Mouse (Mus musculus): ENCODE results near the gene Il17ra. TPM values are rescaled to one million over a fixed set of nuclear protein-coding genes. Genes with fewer than 3 reads are reported as not detected.

Il17ra gene
- polyA plus RNA-seq, 1 experiment from 2014 or later = 4.6 TPM

DNA sequence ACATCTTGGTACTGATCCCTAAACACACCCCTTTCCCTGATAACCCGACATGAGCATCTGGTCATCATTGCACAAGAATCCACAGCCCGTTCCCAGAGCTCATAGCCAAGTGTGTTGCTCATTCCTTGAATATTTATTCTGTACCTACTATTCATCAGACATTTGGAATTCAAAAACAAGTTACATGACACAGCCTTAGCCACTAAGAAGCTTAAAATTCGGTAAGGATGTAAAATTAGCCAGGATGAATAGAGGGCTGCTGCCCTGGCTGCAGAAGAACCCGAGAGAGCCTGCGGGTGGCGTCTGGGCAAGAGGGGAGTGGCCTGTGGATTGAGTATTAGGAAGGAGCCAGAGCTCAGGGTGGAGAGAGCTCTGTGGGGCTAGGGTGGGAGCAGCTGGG is 19.7 kb downstream of the Il17ra start:
- peaks cover 7% of the 10 kb centered on the region; the same call in 1 of the 2 replicates for H3K36me3 ChIP-seq (ENCODE audit: insufficient read depth, low read length)
- H3K27ac ChIP-seq (ENCODE audit: low read length) = no peak overlapping the region
- no peaks in the 10 kb centered on the region for H3K9me3 ChIP-seq (ENCODE audit: low read length)
- peaks cover 6% of the 10 kb centered on the region; the same call in 1 of the 2 replicates for H3K4me1 ChIP-seq (ENCODE audit: insufficient read depth, low read length)
- no peak for ATAC-seq (ENCODE audit: low FRiP score, low TSS enrichment)
- peak overlapping the region; percentile 17; the same call in 1 of the 2 replicates for H3K4me2 ChIP-seq (replicated peaks; ENCODE audit: low read depth, low read length)
- no peaks in the 10 kb centered on the region for H3K27me3 ChIP-seq (ENCODE audit: insufficient read depth, low read length)
- no peak overlapping the region for H3K4me3 ChIP-seq (ENCODE audit: low read length)
- whole genome bisulfite sequencing = 43% methylated on average over 6 of the region's 6 CpGs
- H3K9ac ChIP-seq (replicated peaks; ENCODE audit: low read length) = no peak overlapping the region

DNA sequence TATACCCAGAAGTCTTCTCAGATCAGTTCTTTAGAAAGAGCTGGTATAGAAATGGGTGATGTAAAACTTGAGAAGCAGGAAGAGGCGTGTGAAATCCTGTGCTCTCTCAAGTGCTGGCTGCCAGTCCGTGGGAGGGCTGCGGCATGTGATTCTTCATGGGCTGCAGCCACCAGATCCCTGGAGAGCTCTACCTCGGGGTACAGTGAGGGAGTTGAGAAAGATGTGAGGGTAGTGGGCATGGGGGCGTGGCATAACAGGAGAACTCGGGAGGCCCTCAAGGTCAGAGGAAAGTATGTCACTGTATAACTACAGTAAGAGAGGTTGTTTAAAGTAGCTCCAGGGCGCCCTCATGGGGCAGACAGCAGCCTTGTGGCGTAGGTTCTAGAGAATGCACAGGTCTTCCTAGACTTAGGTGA is 20.2 kb downstream of the Il17ra start:
- H3K4me1 ChIP-seq (ENCODE audit: insufficient read depth, low read length) = peaks cover 6% of the 10 kb centered on the region; the same call in 1 of the 2 replicates
- H3K9me3 ChIP-seq (ENCODE audit: low read length) = no peaks in the 10 kb centered on the region
- H3K9ac ChIP-seq (replicated peaks; ENCODE audit: low read length) = no peak overlapping the region
- WGBS = 24% methylated on average over 8 of the region's 8 CpGs
- peak overlapping the region; percentile 17; the same call in 1 of the 2 replicates for H3K4me2 ChIP-seq (replicated peaks; ENCODE audit: low read depth, low read length)
- H3K4me3 ChIP-seq (ENCODE audit: low read length) = no peak overlapping the region
- no peak overlapping the region for H3K27ac ChIP-seq (ENCODE audit: low read length)
- no peaks in the 10 kb centered on the region for H3K27me3 ChIP-seq (ENCODE audit: insufficient read depth, low read length)
- peak; percentile 76 for ATAC-seq (ENCODE audit: low FRiP score, low TSS enrichment)
- H3K36me3 ChIP-seq (ENCODE audit: insufficient read depth, low read length) = peaks cover 7% of the 10 kb centered on the region; the same call in 1 of the 2 replicates

- no peak overlapping the region for H3K9ac ChIP-seq (replicated peaks; ENCODE audit: low read length)
Measured at GRCm38 (mm10) chr6:120485038-120485437, 22.0 kb downstream of the Il17ra start.

GRCm38 (mm10) chr6:120486051-120486510 is 23.0 kb downstream of the Il17ra start:
- no peak for ATAC-seq (ENCODE audit: low FRiP score, low TSS enrichment)
- H3K4me2 ChIP-seq (replicated peaks; ENCODE audit: low read depth, low read length) = no peak overlapping the region
- peaks cover 3% of the 10 kb centered on the region; the same call in 1 of the 2 replicates for H3K27me3 ChIP-seq (ENCODE audit: insufficient read depth, low read length)
- no peak overlapping the region for H3K27ac ChIP-seq (ENCODE audit: low read length)
- H3K9ac ChIP-seq (replicated peaks; ENCODE audit: low read length) = no peak overlapping the region
- no peak overlapping the region for H3K4me3 ChIP-seq (ENCODE audit: low read length)
- 62% methylated on average over 8 of the region's 8 CpGs for WGBS
- H3K9me3 ChIP-seq (ENCODE audit: low read length) = no peaks in the 10 kb centered on the region
- H3K4me1 ChIP-seq (ENCODE audit: insufficient read depth, low read length) = peaks cover 6% of the 10 kb centered on the region; the same call in 1 of the 2 replicates
- H3K36me3 ChIP-seq (ENCODE audit: insufficient read depth, low read length) = peaks cover 7% of the 10 kb centered on the region; the same call in 1 of the 2 replicates

More at GRCm38 (mm10) chr6:120485038-120485437, 22.0 kb downstream of the Il17ra start:
- peaks cover 7% of the 10 kb centered on the region; the same call in 1 of the 2 replicates for H3K36me3 ChIP-seq (ENCODE audit: insufficient read depth, low read length)
- H3K9me3 ChIP-seq (ENCODE audit: low read length) = no peaks in the 10 kb centered on the region
- no peak overlapping the region for H3K4me3 ChIP-seq (ENCODE audit: low read length)
- WGBS = 74% methylated on average over 3 of the region's 3 CpGs
- peaks cover 6% of the 10 kb centered on the region; the same call in 1 of the 2 replicates for H3K4me1 ChIP-seq (ENCODE audit: insufficient read depth, low read length)
- no peaks in the 10 kb centered on the region for H3K27me3 ChIP-seq (ENCODE audit: insufficient read depth, low read length)
- no peak for ATAC-seq (ENCODE audit: low FRiP score, low TSS enrichment)
- H3K27ac ChIP-seq (ENCODE audit: low read length) = no peak overlapping the region
- no peak overlapping the region for H3K4me2 ChIP-seq (replicated peaks; ENCODE audit: low read depth, low read length)

DNA sequence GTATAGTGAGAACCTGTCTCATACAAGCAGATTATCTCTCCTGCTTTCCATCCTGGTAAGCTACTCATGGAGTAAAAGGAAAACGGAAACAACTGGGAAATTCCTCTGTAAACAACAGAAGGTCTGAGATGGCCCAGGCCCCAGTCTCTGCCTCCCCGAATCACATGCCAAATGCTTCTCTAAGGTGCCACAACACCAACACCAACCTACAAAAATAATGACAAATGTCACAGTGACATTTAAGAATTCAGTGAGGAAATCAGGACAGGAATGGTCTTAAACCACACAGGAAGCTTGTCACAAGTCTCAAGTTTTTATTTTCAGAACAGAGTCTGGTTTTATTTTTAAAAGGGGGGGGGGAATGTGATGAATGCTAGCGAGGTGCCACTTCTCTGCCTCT is 25.6 kb downstream of the Il17ra start:
- Histone ChIP-seq H3K4me3 (ENCODE audit: low read length) (no peak overlapping the region), H3K36me3 (ENCODE audit: insufficient read depth, low read length) (no peaks in the 10 kb centered on the region), H3K4me1 (ENCODE audit: insufficient read depth, low read length) (peaks cover 15% of the 10 kb centered on the region), H3K27me3 (ENCODE audit: insufficient read depth, low read length) (peaks cover 25% of the 10 kb centered on the region), H3K9ac (replicated peaks; ENCODE audit: low read length) (no peak overlapping the region), H3K9me3 (ENCODE audit: low read length) (no peaks in the 10 kb centered on the region), H3K27ac (ENCODE audit: low read length) (no peak overlapping the region), H3K4me2 (replicated peaks; ENCODE audit: low read depth, low read length) (no peak overlapping the region)
- WGBS = 53% methylated on average over 3 of the region's 3 CpGs
- ATAC-seq (ENCODE audit: low FRiP score, low TSS enrichment) = no peak

- Histone ChIP-seq H3K27ac (ENCODE audit: low read length) (no peak overlapping the region), H3K9ac (replicated peaks; ENCODE audit: low read length) (no peak overlapping the region), H3K4me2 (replicated peaks; ENCODE audit: low read depth, low read length) (no peak overlapping the region), H3K36me3 (ENCODE audit: insufficient read depth, low read length) (no peaks in the 10 kb centered on the region), H3K27me3 (ENCODE audit: insufficient read depth, low read length) (peaks cover 25% of the 10 kb centered on the region), H3K9me3 (ENCODE audit: low read length) (no peaks in the 10 kb centered on the region), H3K4me1 (ENCODE audit: insufficient read depth, low read length) (peaks cover 18% of the 10 kb centered on the region), H3K4me3 (ENCODE audit: low read length) (no peak overlapping the region)
- WGBS = 51% methylated on average over 2 of the region's 2 CpGs
- no peak for ATAC-seq (ENCODE audit: low FRiP score, low TSS enrichment)
Measured at GRCm38 (mm10) chr6:120489461-120489860, 26.4 kb downstream of the Il17ra start.

DNA sequence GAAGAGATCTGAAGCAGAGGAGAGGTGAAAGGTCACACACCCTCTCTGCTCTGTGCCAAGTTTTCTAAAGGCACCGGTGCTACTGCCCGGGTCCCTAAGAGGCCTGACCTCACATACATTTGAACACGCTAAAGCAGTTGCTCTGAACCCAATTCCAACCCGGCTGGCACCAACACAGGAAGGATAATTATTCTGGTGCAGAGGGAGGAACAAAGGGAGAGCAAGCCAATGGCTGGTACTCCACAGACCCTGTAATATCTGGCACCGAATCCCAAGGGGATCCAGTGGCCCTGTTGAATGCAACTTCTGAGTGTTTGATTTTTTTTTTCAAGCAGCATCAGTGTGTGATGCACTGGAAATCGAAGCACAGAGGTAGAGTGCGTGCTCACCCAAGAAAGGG is 28.0 kb downstream of the Il17ra start:
- H3K27me3 ChIP-seq (ENCODE audit: insufficient read depth, low read length) = peaks cover 25% of the 10 kb centered on the region
- peaks cover 19% of the 10 kb centered on the region for H3K4me1 ChIP-seq (ENCODE audit: insufficient read depth, low read length)
- no peak overlapping the region for H3K4me2 ChIP-seq (replicated peaks; ENCODE audit: low read depth, low read length)
- H3K27ac ChIP-seq (ENCODE audit: low read length) = no peak overlapping the region
- ATAC-seq (ENCODE audit: low FRiP score, low TSS enrichment) = no peak
- H3K36me3 ChIP-seq (ENCODE audit: insufficient read depth, low read length) = no peaks in the 10 kb centered on the region
- WGBS = 65% methylated on average over 7 of the region's 7 CpGs
- no peak overlapping the region for H3K4me3 ChIP-seq (ENCODE audit: low read length)
- no peaks in the 10 kb centered on the region for H3K9me3 ChIP-seq (ENCODE audit: low read length)
- H3K9ac ChIP-seq (replicated peaks; ENCODE audit: low read length) = no peak overlapping the region

DNA sequence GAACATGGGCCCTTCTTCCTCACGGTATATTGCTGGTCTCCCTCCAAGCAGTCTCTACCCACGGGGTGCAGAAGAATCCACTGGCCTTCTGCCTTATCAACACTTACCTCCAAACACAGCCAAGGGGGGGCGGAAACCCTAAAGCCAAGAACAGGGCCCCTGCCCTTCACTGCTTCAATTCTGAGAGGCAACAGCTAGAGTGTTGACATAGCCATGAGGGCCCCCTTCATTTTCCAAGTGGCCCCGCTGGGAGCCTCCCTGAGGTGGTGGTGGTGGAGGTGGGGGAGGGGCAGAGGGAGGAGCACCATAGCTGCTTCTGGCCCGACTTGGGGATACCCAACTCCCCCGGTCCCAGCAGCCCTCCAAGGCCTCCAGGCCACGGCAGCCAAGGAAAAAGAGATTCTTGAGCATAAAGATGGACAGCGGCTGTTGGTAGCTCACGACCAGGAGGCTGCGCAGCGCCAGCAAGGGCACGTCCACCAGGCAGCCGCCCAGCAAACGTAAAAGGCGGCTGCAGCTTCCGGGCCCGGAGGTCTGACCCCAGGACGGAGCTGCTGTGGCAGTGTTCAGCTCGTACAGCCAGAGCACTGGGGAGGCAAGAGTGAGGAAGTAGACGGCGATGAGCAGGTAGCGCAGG is 28.9 kb downstream of the Il17ra start:
- peak overlapping the region; percentile 68 for H3K4me3 ChIP-seq (ENCODE audit: low read length)
- ATAC-seq (ENCODE audit: low FRiP score, low TSS enrichment) = no peak; the same call in 1 of the 2 replicates
- H3K4me2 ChIP-seq (replicated peaks; ENCODE audit: low read depth, low read length) = peak overlapping the region; percentile 100
- no peak overlapping the region for H3K9ac ChIP-seq (replicated peaks; ENCODE audit: low read length)
- WGBS = 13% methylated on average over 22 of the region's 22 CpGs
- no peaks in the 10 kb centered on the region for H3K9me3 ChIP-seq (ENCODE audit: low read length)
- no peak overlapping the region for H3K27ac ChIP-seq (ENCODE audit: low read length)
- H3K36me3 ChIP-seq (ENCODE audit: insufficient read depth, low read length) = no peaks in the 10 kb centered on the region
- H3K27me3 ChIP-seq (ENCODE audit: insufficient read depth, low read length) = peaks cover 25% of the 10 kb centered on the region
- peaks cover 19% of the 10 kb centered on the region for H3K4me1 ChIP-seq (ENCODE audit: insufficient read depth, low read length)

- ATAC-seq (ENCODE audit: low FRiP score, low TSS enrichment) = peak; percentile 40; the same call in 1 of the 2 replicates
- Histone ChIP-seq H3K4me1 (ENCODE audit: insufficient read depth, low read length) (peaks cover 19% of the 10 kb centered on the region), H3K4me3 (ENCODE audit: low read length) (peak overlapping the region; percentile 68), H3K9me3 (ENCODE audit: low read length) (no peaks in the 10 kb centered on the region), H3K9ac (replicated peaks; ENCODE audit: low read length) (peak overlapping the region; percentile 66), H3K27ac (ENCODE audit: low read length) (no peak overlapping the region), H3K36me3 (ENCODE audit: insufficient read depth, low read length) (no peaks in the 10 kb centered on the region), H3K4me2 (replicated peaks; ENCODE audit: low read depth, low read length) (peak overlapping the region; percentile 100), H3K27me3 (ENCODE audit: insufficient read depth, low read length) (peaks cover 25% of the 10 kb centered on the region)
- 1% methylated on average over 84 of the region's 95 CpGs for WGBS
Measured at GRCm38 (mm10) chr6:120492499-120493373, 29.7 kb downstream of the Il17ra start.

Measured in kidney, embryonic 16.5 days (tissue).